Mouse (Mus musculus): ENCODE data around the gene Cox10.

The Cox10 gene

GRCm38 (mm10) chr11:63990759-63991158, 88.5 kb downstream of the Cox10 start:
- DNase-seq = no peak

- no peak for DNase-seq
These were observed 89.0 kb downstream of the Cox10 start for GRCm38 (mm10) chr11:63990311-63990710.

- peak in 1 of 2 experiments; percentile 22 for DNase-seq
These were observed 90.0 kb downstream of the Cox10 start for GRCm38 (mm10) chr11:63988991-63989860.

- DNase-seq = no peak
These were observed 91.1 kb downstream of the Cox10 start for GRCm38 (mm10) chr11:63988031-63988665.

- no peak for DNase-seq
These were observed 92.6 kb downstream of the Cox10 start for GRCm38 (mm10) chr11:63986710-63987109.

- no peak for DNase-seq
These were observed 93.8 kb downstream of the Cox10 start for GRCm38 (mm10) chr11:63985481-63985880.

- DNase-seq = no peak
These were observed 94.6 kb downstream of the Cox10 start for GRCm38 (mm10) chr11:63984622-63985168.

GRCm38 (mm10) chr11:63977741-63978140, 101.5 kb downstream of the Cox10 start:
- no peak for DNase-seq

GRCm38 (mm10) chr11:63976775-63977174, 102.5 kb downstream of the Cox10 start:
- DNase-seq = no peak

- no peak for DNase-seq
These were observed 103.9 kb downstream of the Cox10 start for GRCm38 (mm10) chr11:63975260-63975899.

- no peak for DNase-seq
These were observed 105.3 kb downstream of the Cox10 start for GRCm38 (mm10) chr11:63973973-63974372.

- DNase-seq = no peak
These were observed 107.8 kb downstream of the Cox10 start for GRCm38 (mm10) chr11:63971462-63971861.

- DNase-seq = no peak
These were observed 108.5 kb downstream of the Cox10 start for GRCm38 (mm10) chr11:63970818-63971217.

GRCm38 (mm10) chr11:63969205-63969910, 109.9 kb downstream of the Cox10 start:
- DNase-seq = peak; percentile 27 to 47

- no peak for DNase-seq
These were observed 110.8 kb downstream of the Cox10 start for GRCm38 (mm10) chr11:63968388-63969035.

GRCm38 (mm10) chr11:63967641-63968387, 111.5 kb downstream of the Cox10 start:
- no peak for DNase-seq

GRCm38 (mm10) chr11:63965437-63965836, 113.8 kb downstream of the Cox10 start:
- DNase-seq = no peak

- DNase-seq = peak; percentile 47 to 59
These were observed 122.1 kb downstream of the Cox10 start for GRCm38 (mm10) chr11:63957207-63957606.

- DNase-seq = no peak
These were observed 122.5 kb downstream of the Cox10 start for GRCm38 (mm10) chr11:63956748-63957147.

- no peak for DNase-seq
These were observed 125.4 kb downstream of the Cox10 start for GRCm38 (mm10) chr11:63953887-63954286.

GRCm38 (mm10) chr11:63952743-63953191, 126.5 kb downstream of the Cox10 start:
- no peak for DNase-seq

All from kidney, postnatal 4 days (tissue).